Mouse (Mus musculus): ENCODE data around the gene AB124611. TPM values are rescaled to one million over a fixed set of nuclear protein-coding genes. Genes with fewer than 3 reads are reported as not detected.
"Not testable (repeated sequence)": the region's sequence is repeated elsewhere in the genome, so short reads cannot be mapped to it uniquely, and the experiment has no call there.

Gene AB124611
- total RNA-seq, 1 experiment from 2014 or later: 267 TPM

DNA sequence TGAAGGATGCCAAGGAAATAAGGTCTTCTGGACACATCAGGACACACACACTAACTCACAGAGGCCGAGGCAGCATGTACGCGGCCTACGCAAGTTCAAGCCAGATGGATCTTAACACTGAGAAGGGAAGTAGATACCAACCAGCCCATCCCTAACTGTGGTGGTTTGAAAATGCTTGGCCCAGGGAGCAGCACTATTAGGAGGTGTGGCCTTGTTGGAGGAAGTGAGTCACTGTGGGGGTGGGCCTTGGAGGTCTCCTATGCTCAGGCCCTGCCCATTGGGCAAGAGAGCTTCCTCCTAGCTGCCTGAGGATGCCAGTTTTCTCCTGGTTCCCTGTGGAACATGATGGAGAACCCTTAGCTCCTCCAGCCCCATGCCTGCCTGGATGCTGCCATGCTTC is 12.5 kb upstream of the AB124611 start:
- no peak for ATAC-seq (replicated peaks; ENCODE audit: insufficient number of reproducible peaks, low FRiP score, low TSS enrichment, poor library complexity, severe bottlenecking)

DNA sequence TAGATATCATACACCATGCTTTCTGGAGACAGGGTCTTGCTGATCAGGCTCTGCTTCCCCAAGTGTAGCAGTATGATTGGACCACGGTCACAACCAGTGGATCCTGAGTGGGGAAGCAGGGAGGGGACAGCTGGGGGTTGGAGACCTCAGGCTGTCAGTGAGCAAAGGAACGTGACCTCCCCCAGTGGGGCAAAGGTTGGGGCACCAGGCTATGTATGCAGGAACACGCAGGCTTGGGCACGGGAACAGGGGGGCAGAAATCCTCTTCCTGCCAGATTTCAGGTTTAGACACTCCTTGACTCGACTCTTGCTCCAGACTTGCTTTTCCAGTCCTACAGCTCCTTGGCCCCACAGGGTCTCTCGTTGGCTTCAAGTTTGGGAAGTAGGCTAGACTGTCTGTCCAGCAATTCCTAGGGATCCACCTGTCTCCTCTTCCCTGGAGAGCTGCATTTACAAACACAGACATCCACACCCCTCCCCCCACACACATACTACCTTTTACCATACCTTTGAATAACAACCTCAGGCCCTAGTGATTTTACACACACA is 8.0 kb upstream of the AB124611 start:
- ATAC-seq (replicated peaks; ENCODE audit: insufficient number of reproducible peaks, low FRiP score, low TSS enrichment, poor library complexity, severe bottlenecking): no peak

DNA sequence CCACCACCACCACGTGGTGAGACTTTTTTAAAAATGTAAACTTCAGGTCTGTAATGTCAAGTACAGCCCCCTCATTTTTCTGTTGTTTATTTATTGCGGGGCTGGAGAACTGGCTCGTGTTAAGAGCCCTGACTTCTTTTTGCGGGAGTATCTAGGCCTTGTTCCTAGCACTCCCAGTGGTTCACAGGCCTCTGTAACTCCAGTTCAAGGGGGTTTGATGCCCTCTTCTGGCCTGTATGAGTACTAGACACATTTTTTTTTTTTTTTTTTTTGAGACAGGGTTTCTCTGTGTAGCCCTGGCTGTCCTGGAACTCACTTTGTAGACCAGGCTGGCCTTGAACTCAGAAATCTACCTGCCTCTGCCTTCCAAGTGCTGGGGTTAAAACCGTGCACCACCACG is 7.3 kb upstream of the AB124611 start:
- ATAC-seq (replicated peaks; ENCODE audit: insufficient number of reproducible peaks, low FRiP score, low TSS enrichment, poor library complexity, severe bottlenecking): not testable (repeated sequence)

DNA sequence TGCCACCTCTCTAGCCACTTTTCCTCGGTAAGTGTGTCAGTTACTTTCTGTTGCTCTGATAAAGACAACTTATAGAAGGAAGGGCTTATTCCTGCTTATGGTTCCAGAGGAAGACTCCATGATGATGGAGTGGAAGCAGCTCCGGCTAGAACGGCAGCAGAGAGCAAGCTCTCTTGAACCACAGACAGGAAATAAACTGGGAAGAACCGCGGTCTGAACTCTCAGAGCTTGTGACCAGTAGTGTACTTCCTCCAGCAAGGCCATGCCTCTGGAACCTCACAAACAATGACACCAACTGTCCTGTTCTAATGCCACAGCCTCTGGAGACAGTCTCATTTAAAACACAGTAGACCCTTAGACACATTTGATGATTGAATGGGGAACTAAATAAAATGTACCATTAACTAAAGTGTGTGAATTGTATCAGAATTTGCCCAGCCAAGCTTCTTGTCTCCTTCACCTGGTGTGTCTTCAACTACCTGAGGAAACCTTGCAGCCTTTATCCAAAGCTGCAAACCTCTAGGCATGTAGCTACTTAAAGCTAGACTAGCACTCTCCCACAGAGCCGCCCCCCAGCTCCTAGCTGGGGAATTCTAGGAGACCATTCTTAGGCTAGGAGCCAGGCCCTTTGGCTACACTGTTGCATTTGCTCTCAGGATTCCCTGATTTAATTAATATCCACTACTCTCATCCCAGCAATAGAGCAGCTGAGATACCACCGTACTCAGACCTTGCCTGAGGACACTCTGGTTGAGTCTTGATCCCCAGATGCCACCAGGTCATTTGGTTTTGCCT is 637 bp upstream of the AB124611 start:
- ATAC-seq (replicated peaks; ENCODE audit: insufficient number of reproducible peaks, low FRiP score, low TSS enrichment, poor library complexity, severe bottlenecking): 0 out of 2 replicates have a peak, but pooled peaks have one; percentile 37

DNA sequence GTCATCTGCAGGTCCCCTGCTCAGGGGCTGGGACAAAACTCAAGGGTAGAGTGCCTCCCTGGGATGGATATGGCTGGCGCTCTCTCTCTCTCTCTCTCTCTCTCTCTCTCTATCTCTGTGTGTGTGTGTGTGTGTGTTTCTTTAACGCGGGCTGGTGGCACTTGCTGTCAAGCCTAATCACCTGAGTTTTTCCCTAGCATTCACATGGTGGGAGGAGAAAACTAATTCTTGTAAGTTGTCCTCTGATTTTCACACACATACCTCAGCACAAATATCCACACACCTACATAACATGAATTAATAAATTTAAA is 613 bp downstream of the AB124611 start:
- no peak for ATAC-seq (replicated peaks; ENCODE audit: insufficient number of reproducible peaks, low FRiP score, low TSS enrichment, poor library complexity, severe bottlenecking)

DNA sequence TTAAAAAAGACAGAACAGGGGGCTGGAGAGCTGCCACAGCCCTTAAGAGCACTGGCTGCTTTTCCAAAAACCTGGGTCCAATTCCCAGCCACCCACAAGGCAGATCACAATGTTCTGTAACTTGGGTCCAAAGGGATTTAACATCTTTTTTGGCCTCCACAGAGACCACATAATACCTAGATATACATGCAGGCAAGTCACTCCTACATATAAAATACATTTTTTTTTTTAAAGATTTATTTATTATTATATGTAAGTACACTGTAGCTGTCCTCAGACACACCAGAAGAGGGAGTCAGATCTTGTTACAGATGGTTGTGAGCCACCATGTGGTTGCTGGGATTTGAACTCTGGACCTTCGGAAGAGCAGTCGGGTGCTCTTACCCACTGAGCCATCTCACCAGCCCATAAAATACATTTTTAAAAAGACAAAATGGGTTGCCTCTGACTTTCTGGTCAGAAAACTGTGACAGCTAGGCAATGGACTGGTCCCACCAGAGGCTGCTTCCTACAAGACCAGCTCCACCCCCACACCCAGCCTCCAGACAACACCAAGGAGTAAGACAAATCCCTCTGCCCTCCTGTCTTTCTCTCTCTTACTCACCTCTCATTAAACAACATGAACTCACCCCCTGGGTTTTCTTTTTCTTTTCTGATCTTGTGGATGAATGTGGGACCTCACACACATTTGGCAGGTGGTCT is 1.3 kb downstream of the AB124611 start:
- no peak for ATAC-seq (replicated peaks; ENCODE audit: insufficient number of reproducible peaks, low FRiP score, low TSS enrichment, poor library complexity, severe bottlenecking)

DNA sequence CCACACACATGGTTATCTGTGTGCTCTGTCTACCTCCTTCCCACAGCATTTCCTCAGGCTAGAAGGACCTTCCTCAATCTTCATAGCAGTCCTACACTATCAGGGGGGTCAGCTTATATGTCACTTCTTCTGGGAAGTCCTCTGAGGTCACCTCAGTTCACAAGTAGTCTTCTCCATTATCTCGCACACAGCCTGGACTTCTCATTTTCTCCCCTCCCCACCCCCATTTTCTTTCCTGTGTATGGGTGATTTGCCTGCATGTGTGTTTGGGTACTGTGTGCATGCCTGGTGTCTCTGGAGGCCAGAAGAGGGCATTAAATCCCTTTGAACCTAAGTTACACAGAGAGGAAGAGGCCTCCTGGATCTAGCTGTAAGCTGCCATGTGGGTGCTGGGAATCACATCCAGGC is 1.9 kb downstream of the AB124611 start:
- ATAC-seq (replicated peaks; ENCODE audit: insufficient number of reproducible peaks, low FRiP score, low TSS enrichment, poor library complexity, severe bottlenecking): peak; percentile 41

DNA sequence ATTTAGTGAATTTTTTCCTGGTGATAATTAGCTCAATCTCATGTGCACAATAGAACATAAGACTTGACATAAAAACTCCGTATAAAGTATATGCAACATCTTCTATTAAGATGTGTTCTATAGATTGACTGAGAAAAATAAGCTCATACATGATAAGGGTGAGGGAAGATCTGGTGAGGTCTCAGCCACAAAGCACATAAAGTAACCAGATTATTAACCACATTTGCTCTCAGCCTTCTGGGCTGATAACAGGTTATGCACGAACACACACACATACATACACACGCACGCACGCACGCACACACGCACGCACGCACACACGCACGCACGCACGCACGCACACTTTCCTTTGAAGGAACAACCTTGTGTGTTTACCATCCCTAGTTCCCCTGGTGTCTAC is 10.5 kb downstream of the AB124611 start:
- no peak for ATAC-seq (replicated peaks; ENCODE audit: insufficient number of reproducible peaks, low FRiP score, low TSS enrichment, poor library complexity, severe bottlenecking)

DNA sequence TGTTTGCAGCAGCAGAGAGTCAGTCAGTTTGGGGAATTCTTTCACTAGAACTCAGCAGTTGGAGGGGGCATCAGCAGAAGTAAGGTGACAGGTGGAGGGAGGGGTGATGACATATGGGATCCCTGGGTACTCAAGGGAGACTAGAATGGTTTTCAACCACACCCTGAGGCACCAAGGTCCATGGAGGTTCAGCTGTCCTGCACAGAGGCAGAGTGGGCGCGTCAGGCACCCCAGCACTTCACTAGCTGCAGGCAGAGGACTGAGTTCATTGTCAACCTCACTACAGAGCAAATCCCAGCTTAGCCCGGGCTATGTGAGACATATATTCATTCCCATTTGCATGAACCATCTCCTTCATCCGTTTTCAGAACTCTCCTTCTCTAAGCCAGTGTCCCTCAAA is 11.0 kb downstream of the AB124611 start:
- no peak for ATAC-seq (replicated peaks; ENCODE audit: insufficient number of reproducible peaks, low FRiP score, low TSS enrichment, poor library complexity, severe bottlenecking)

DNA sequence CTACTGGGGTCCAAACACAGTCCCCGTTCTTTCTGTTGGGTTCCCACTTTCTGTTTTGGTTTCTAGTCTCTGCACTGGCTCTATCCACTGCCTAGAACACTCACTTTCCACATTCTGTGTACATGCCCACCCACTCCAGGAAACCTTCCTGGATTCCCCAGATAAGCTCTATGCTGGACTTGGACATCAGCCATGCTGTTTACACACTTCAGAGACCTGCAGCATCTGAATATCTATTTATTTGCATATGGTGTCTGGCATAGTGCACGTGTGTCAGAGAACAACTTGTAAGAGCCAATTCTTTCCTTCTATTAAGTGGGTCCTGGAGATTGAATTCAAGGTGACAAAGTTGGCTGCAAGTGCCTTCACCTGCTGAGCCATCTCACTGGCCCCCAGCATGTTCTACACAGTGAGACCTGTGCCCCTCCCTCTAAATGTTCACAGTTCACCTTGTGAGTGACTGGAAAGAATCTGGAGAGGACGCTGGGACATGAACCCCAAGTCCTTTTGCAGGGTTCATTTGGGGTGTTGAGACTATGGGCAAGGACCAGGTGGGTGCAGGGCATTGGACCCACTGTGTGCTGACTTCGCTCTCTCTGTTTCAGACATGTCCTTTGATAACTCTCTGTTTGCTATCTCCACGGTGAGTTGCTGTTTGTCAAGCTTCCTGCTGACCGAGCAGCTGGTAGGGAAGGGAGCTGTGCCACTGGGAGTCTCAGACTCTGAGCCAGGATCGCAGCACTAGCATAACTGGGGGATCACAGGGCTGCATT is 14.2 kb downstream of the AB124611 start:
- no peak for ATAC-seq (replicated peaks; ENCODE audit: insufficient number of reproducible peaks, low FRiP score, low TSS enrichment, poor library complexity, severe bottlenecking)

DNA sequence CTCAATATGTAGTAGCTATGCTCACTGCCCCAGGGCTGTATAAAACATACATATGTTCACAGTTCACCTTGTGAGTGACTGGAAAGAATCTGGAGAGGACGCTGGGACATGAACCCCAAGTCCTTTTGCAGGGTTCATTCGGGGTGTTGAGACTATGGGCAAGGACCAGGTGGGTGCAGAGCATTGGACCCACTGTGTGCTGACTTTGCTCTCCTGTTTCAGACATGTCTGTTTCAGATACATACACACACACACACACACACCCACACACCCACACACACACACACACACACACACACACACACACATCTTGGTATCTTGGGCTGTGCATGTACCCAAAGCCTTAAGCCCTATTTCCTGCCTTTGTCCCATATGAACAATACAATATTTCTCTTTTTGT is 16.0 kb downstream of the AB124611 start:
- ATAC-seq (replicated peaks; ENCODE audit: insufficient number of reproducible peaks, low FRiP score, low TSS enrichment, poor library complexity, severe bottlenecking): not testable (repeated sequence)

DNA sequence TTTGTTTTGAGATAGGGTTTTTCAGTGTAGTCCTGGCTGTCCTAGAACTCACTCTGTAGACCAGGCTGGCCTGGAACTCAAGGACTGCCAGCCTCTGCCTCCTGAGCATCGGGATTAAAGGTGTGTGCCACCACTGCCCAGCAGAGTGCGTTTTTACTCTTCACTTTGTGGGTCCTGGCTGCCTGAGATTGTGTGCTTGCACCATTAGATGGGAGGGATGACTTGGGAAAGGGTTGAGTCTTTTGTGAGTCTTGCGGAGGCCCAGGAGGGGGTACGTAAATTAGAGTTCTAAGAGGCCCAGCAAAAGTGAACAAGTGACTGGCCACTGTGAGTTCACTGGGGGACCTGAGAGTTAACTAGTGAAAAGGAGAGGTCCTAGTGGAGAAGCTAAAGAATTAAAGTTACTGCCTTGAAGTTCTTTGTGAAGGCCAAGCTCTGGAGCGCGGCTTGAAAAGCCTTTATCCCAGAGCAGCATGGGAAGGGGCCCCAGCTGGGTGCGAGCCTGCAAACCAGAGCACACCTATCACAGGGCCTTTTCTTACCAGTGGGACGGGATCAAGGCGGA is 19.5 kb downstream of the AB124611 start:
- no peak for ATAC-seq (replicated peaks; ENCODE audit: insufficient number of reproducible peaks, low FRiP score, low TSS enrichment, poor library complexity, severe bottlenecking)

DNA sequence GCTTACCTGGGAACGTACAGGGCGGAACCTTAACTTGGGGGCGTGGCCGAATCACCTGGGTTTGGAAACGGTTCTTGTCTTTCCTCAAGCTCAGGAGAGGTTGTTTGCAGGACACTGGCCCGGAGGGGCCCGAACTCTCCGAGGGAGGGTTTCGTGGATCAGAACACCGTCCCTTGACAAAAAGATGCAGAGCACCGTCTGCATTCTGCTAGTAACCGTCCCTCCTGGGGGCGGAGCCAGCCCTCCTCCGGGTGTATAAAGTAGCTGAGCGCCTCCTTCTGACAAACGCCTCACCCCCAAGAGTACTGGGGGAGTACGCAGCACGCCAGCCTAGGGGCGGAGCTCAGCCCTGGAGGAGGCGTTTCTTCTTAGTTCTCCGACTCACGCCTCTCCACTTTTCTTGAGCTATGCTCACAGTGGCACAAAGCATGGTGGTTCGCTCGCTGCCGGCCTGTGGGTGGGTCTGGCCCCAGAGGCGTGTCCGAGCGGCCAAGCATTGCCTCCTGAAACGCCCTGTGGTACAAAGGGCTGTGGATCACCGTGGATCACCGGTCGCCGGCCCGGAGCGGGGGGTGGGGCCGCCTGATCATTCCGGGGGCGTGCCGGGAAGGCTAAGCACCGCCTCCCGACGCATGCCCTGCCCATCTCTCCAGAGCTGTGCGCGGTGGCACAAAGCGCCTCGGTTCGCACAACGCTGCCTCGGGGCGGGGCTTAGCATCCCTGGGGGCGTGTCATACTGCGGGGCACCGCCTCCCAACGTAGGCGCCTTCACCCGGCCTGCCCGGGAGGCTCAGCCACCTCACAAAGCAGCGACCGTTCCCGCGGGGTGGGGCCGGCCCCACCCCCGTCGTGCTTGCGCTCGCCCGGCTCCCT is 20.2 kb downstream of the AB124611 start:
- ATAC-seq (replicated peaks; ENCODE audit: insufficient number of reproducible peaks, low FRiP score, low TSS enrichment, poor library complexity, severe bottlenecking): peak; percentile 90

DNA sequence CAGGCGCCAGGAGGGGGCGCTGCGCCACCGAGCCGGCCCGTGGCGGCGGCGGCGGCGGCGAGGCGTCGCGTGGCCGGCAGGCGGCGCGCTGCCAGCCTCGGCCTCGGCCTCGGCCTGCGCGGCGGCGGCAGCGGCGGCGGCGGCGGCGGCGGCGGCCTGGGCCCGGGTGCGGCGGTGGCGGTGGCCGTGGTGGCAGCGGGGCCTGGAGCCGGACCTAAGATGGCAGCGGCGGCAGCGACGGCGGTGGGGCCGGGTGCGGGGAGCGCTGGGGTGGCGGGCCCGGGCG is 20.8 kb downstream of the AB124611 start, which contains the start of gene Carm1:
Gene Carm1 (plus strand): TSS at position 106 of the 286 bp plus-strand sequence.
- ATAC-seq (replicated peaks; ENCODE audit: insufficient number of reproducible peaks, low FRiP score, low TSS enrichment, poor library complexity, severe bottlenecking): no peak

DNA sequence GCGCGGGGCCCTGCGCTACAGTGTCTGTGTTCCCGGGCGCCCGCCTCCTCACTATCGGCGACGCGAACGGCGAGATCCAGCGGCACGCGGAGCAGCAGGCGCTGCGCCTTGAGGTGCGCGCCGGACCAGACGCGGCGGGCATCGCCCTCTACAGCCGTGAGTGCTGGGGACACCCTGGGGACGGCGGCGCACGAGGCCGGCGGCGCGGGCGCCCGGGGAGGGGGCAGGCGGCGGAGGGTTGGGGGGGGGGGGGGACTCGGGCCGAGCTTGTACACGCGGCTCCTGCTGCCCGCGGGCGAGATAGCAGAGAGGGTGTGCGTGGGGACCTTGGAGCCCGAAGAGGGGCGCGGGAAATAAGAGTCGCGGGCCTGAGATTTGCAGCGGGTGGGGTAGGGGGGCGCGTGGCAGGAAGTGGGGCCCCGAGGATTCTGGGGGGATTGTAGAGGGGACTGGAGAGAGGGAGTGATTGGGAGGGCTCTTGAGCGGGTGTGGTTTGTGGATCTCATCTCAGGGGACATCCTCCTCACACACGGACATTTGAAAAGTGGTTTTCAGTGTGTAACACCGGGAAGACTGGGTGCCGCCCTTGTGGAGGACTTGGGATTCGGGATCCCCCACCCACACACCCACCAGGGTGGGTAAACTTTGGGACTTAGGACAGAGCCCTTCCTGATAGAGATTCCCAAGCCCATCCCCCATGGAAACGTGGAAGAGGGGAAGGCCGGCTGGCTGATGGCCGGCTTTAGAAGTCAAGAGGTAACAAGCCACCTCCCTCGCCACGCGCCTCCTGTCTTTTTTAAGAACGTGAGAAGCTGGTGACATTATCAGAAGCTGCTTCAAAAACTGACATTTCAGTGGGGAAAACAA is 21.3 kb downstream of the AB124611 start:
- 0 out of 2 replicates have a peak, but pooled peaks have one; percentile 4 for ATAC-seq (replicated peaks; ENCODE audit: insufficient number of reproducible peaks, low FRiP score, low TSS enrichment, poor library complexity, severe bottlenecking)

DNA sequence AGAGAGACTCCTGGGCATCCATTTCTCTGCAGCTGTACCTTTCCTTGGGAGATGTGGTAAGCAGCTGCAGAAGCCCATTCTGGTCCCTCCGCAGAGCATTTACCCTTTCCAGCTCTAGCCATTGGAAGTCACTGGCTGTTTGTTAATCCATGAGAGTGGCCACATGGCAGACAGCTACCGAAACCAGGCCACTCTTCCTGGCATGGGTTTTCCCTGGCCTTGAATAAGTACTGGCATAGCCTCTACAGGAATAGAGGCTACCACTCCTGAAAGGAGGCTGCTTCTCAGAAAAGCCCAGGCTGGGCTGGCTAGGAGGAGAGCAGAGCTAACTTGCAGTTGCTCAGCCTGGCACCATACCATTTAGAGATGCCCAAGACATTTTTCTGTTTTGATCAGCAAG is 25.1 kb downstream of the AB124611 start:
- ATAC-seq (replicated peaks; ENCODE audit: insufficient number of reproducible peaks, low FRiP score, low TSS enrichment, poor library complexity, severe bottlenecking): no peak

DNA sequence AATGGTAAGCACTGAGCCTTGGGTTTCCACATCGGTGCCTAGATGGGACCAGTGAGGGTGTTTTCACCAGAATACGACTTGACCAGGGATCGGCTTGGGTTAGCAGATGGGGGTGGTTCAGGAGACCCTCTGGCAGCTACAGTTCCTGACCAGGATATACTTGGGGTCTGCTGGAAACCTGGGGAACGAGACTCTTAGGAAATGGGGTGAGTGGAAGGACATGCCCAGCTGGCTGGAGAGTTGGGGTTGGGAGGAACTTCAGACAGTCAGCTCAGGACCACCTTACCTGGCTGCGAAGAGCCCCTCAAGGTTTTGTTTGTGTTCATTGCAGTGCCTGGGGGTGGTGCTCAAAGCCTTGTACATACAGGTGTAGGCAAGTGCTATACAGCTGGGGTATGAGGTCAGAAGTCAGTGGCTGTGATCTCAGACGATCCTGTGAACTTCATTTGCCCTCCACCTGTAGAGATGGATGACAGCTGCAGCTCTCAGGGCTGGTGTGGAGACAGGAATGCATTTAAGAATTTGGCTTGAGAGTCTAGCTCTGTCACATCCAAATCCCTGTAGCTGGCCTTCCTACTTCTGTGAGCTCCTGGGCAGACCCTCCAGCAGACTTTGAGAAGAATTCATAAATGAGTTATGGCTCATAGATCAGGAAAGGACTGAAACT is 27.8 kb downstream of the AB124611 start:
- no peak for ATAC-seq (replicated peaks; ENCODE audit: insufficient number of reproducible peaks, low FRiP score, low TSS enrichment, poor library complexity, severe bottlenecking)

Data from monocyte, adult 5-6 weeks (primary cell).